8 mouse cellular contexts compared by ENCODE assay signal in the genomic region with DNA sequence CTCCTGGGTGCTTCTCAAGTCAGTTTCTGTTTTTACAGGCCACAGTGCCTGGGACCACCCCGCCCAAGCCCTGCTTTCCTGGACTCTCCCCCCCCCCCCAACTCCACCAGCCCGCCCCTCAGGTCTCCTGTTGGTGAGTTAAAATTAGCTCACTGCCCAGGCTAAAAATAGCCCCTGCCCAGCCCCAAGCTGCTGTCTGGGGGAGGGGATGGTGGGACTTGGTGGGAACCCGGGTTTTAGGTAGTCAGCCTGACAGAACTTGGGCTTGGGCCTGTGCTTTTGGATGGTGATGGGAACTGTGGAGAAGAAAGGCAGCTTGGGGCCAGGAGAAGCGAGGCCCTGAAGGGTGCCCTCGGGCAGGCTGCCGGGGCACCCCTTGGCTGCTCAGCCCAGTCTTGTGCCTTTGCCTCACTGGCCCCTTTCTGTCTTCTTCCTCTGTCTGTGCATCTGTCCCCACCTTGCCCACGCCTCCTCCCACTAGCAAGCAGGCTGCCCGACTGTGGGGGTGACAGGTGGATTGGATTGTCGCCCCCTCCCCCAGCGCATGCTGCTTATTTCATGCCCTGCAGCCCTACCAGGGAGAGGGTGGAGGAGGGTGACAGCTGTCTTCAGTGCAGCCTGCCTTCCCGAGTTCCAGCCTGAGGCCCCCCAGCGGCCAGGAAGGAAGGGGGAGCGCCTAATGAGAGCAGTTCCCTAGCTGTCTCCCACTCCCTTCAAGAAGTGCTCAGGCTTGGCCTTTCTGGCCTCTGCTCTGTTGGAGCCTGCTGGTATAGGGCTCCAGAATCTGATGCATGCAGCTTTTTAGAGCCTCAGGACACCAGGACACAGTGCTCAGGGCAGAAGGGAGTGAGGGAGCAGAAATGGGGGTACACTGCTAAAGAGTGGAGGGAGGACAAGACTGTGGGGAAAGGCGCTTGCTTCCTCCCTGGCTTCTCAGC. TPM values are rescaled to one million over a fixed set of nuclear protein-coding genes. Genes with fewer than 3 reads are reported as not detected.
DNase-seq lines count a peak whose midpoint lies in the region; ATAC-seq lines count a peak whose summit lies in the region.

No protein-coding gene starts in this region.

- intact Hi-C loops in left cerebral cortex, postnatal 25 days (cut with DNase I) = loop anchor here (5.0 kb wide), 1 partner anchor 942 kb away; a partner anchor contains a TSS

- H3K27ac ChIP-seq in forebrain, embryonic 13.5 days = peak overlapping the region; percentile 94
- H3K27ac ChIP-seq in midbrain, embryonic 15.5 days = peak overlapping the region; percentile 82

- DNase-seq in spleen, postnatal 10 days (ENCODE audit: low spot score in 2 of 2) = peak; percentile 31 to 37
- DNase-seq in spleen, postnatal 14 days (ENCODE audit: low spot score in 2 of 2) = no peak
- peak; percentile 70 for DNase-seq in heart, postnatal 4 days
- DNase-seq in left cerebral cortex, postnatal 25 days (ENCODE audit: low spot score in 2 of 2) = peak; percentile 75 to 87
- peak; percentile 77 for DNase-seq in thymus, postnatal 14 days
- DNase-seq in adrenal gland, adult 18-20 months (ENCODE audit: low spot score in 2 of 2) = no peak

- peak overlapping the region; percentile 48 for H3K4me2 ChIP-seq in forebrain, embryonic 13.5 days
- peak overlapping the region; percentile 28 for H3K4me2 ChIP-seq in midbrain, embryonic 15.5 days

- H3K27me3 ChIP-seq in forebrain, embryonic 13.5 days = no peaks in the 10 kb centered on the region
- no peaks in the 10 kb centered on the region for H3K27me3 ChIP-seq in midbrain, embryonic 15.5 days (replicated peaks)

- H3K4me3 ChIP-seq in forebrain, embryonic 13.5 days = peak overlapping the region; percentile 13; the same call in 1 of the 2 replicates
- H3K4me3 ChIP-seq in midbrain, embryonic 15.5 days = no peak overlapping the region

- H3K9ac ChIP-seq in forebrain, embryonic 13.5 days = peak overlapping the region; percentile 54
- H3K9ac ChIP-seq in midbrain, embryonic 15.5 days = peak overlapping the region; percentile 32

- H3K36me3 ChIP-seq in forebrain, embryonic 13.5 days (ENCODE audit: poor library complexity, severe bottlenecking) = no peaks in the 10 kb centered on the region
- no peaks in the 10 kb centered on the region for H3K36me3 ChIP-seq in midbrain, embryonic 15.5 days (replicated peaks)

- no peaks in the 10 kb centered on the region for H3K9me3 ChIP-seq in forebrain, embryonic 13.5 days (replicated peaks)
- no peaks in the 10 kb centered on the region for H3K9me3 ChIP-seq in midbrain, embryonic 15.5 days

- peaks cover 82% of the 10 kb centered on the region for H3K4me1 ChIP-seq in forebrain, embryonic 13.5 days
- H3K4me1 ChIP-seq in midbrain, embryonic 15.5 days = peaks cover 83% of the 10 kb centered on the region

- ATAC-seq in forebrain, embryonic 13.5 days = peak; percentile 62
- ATAC-seq in midbrain, embryonic 15.5 days (replicated peaks) = peak; percentile 16

- 16% methylated on average over 13 of the region's 14 CpGs for WGBS in forebrain, embryonic 13.5 days
- WGBS in midbrain, embryonic 15.5 days = 15% methylated on average over 14 of the region's 14 CpGs

RNA-seq across cellular contexts. Expression of a gene that starts 8.2 kb away (rescaled TPM):
- polyA plus RNA-seq in forebrain, embryonic 13.5 days (2015; fragmentation: Nextera tagmentation; extraction: Ambion mirVana) = 15.0 and 16.5 TPM in 2 replicates
- total RNA-seq in heart, postnatal 4 days (2021) = 100 to 1,000 TPM; 115 to 120 TPM
- total RNA-seq in left cerebral cortex, postnatal 25 days (2021) = 100 to 1,000 TPM; 211 to 225 TPM
- polyA plus RNA-seq in midbrain, embryonic 15.5 days (2015; fragmentation: Nextera tagmentation; extraction: Ambion mirVana) = 23.2 and 25.3 TPM in 2 replicates
- 10 to 100 TPM; 83.3 to 90.7 TPM for total RNA-seq in adrenal gland, adult 18-20 months (2021)

Comparison
In these comparisons a context has a peak if more than half of its experiments do, and no peak if none do; other contexts are left out.
1. DNase-seq: peak in spleen, postnatal 10 days (2 of 2), heart, postnatal 4 days (single experiment), left cerebral cortex, postnatal 25 days (2 of 2) and thymus, postnatal 14 days (single experiment); none in spleen, postnatal 14 days (0 of 2) and adrenal gland, adult 18-20 months (0 of 2).